Mouse (Mus musculus): ENCODE results near the gene Reep3. TPM values are rescaled to one million over a fixed set of nuclear protein-coding genes. Genes with fewer than 3 reads are reported as not detected.

Reep3 gene
- total and polyA plus RNA-seq, 3 experiments: 21.8 to 23.3 (median 23.2) TPM

GRCm38 (mm10) chr10:67029297-67029696, 67.4 kb downstream of the Reep3 start:
- Histone ChIP-seq H3K9me3 (replicated peaks; ENCODE audit: low read length) (no peaks in the 10 kb centered on the region), H3K4me1 (ENCODE audit: control insufficient read depth in 1 of 2, insufficient read depth in 2 of 2) (peaks cover 2 to 17% of the 10 kb centered on the region in 2 experiments; a peak in 3 of 4 replicates), H3K27ac (ENCODE audit: insufficient read depth, low read depth) (no peak overlapping the region), H3K4me2 (ENCODE audit: insufficient read depth, low read depth, poor library complexity, severe bottlenecking) (no peak overlapping the region), H3K9ac (ENCODE audit: insufficient read depth, low read depth) (no peak overlapping the region), H3K79me2 (replicated peaks; ENCODE audit: control insufficient read depth, extremely low read depth, insufficient read depth, poor library complexity, severe bottlenecking) (no peaks in the 10 kb centered on the region; the same call in 1 of the 2 replicates), H3K4me3 (replicated peaks in 1 of 3; ENCODE audit: low read depth in 2 of 3, low read length in 2 of 3, poor library complexity in 1 of 3) (no peak overlapping the region), H3K36me3 (replicated peaks in 1 of 2; ENCODE audit: control insufficient read depth in 1 of 2, insufficient read depth in 1 of 2, low read length in 1 of 2) (peaks cover 44 to 72% of the 10 kb centered on the region in 2 experiments), H3K27me3 (replicated peaks) (no peaks in the 10 kb centered on the region)
- dilution Hi-C loops (cut with MboI; ENCODE audit: extremely low pct_ligation_motif_present, extremely low pct_unique_long_range_greater_than_20kb, low sequenced_read_pairs) (no loop called here), in situ Hi-C loops (cut with MboI; ENCODE audit: low pct_ligation_motif_present, low pct_unique_long_range_greater_than_20kb, low sequenced_read_pairs) (no loop called here)
- DNase-seq (ENCODE audit: extremely low read depth): no peak
- TF ChIP-seq MXI1 (IDR thresholded peaks at IDR 0.05; ENCODE audit: low read depth, low read length) (no peak), NRF1 (IDR thresholded peaks at IDR 0.05; ENCODE audit: low read depth, low read length) (no peak), TBP (conservative IDR thresholded peaks at IDR 0.05; ENCODE audit: low read depth, low read length) (no peak), ZNF384 (IDR thresholded peaks at IDR 0.05; ENCODE audit: low read depth, low read length) (no peak), MAX (IDR thresholded peaks at IDR 0.05; ENCODE audit: low read length) (no peak), MEF2A (IDR thresholded peaks at IDR 0.05; ENCODE audit: borderline replicate concordance, low read depth, low read length) (no peak), CHD2 (IDR thresholded peaks at IDR 0.05; ENCODE audit: low read length) (no peak), ZKSCAN1 (IDR thresholded peaks at IDR 0.05; ENCODE audit: borderline replicate concordance, low read depth, low read length) (no peak), BHLHE40 (IDR thresholded peaks at IDR 0.05; ENCODE audit: low read depth, low read length) (no peak), MAZ (IDR thresholded peaks at IDR 0.05; ENCODE audit: low read depth, low read length) (no peak), RAD21 (IDR thresholded peaks at IDR 0.05; ENCODE audit: low read depth, low read length) (no peak), EP300 (IDR thresholded peaks at IDR 0.05; ENCODE audit: low read length) (no peak), USF1 (IDR thresholded peaks at IDR 0.05; ENCODE audit: low read depth, low read length) (no peak), HCFC1 (IDR thresholded peaks at IDR 0.05; ENCODE audit: low read depth, low read length) (no peak), POLR2AphosphoS2 (IDR thresholded peaks at IDR 0.05; ENCODE audit: low read depth, low read length) (no peak), ELF1 (IDR thresholded peaks at IDR 0.05; ENCODE audit: low read depth, low read length) (no peak), USF2 (conservative IDR thresholded peaks at IDR 0.05; ENCODE audit: low read depth, low read length) (no peak)

DNA sequence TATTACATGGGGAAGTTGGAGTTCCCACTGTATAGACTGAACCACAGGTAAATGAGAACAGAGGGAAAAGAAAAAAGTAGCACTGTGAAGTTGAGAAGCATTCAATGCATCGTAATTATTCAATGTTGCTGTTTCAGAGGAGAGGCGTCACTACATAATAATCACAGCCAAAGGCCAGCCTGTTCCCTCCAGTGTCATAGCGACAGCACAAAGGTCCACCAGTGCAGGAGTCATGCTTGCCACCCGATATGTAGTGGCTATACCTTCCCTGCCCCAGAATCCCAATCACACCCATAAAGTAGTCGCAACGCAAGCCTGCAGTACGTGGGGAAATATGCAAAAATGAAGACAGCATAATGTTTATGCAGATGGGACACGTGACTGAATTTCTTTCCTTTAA, 70.4 kb downstream of the Reep3 start:
- peaks cover 0 to 12% of the 10 kb centered on the region in 2 experiments; a peak in 2 of 4 replicates for H3K4me1 ChIP-seq (ENCODE audit: control insufficient read depth in 1 of 2, insufficient read depth in 2 of 2)
- no peaks in the 10 kb centered on the region for H3K9me3 ChIP-seq (replicated peaks; ENCODE audit: low read length)
- no peaks in the 10 kb centered on the region for H3K27me3 ChIP-seq (replicated peaks)
- no peak for DNase-seq (ENCODE audit: extremely low read depth)
- no peak overlapping the region for H3K4me2 ChIP-seq (ENCODE audit: insufficient read depth, low read depth, poor library complexity, severe bottlenecking)
- H3K9ac ChIP-seq (ENCODE audit: insufficient read depth, low read depth): no peak overlapping the region
- dilution Hi-C loops (cut with MboI; ENCODE audit: extremely low pct_ligation_motif_present, extremely low pct_unique_long_range_greater_than_20kb, low sequenced_read_pairs): no loop called here
- in situ Hi-C loops (cut with MboI; ENCODE audit: low pct_ligation_motif_present, low pct_unique_long_range_greater_than_20kb, low sequenced_read_pairs): no loop called here
- TF ChIP-seq MAFK (IDR thresholded peaks at IDR 0.05; ENCODE audit: insufficient replicate concordance, low read length) (no peak), UBTF (IDR thresholded peaks at IDR 0.05; ENCODE audit: low read depth, low read length) (no peak), TBP (conservative IDR thresholded peaks at IDR 0.05; ENCODE audit: low read depth, low read length) (no peak), NRF1 (IDR thresholded peaks at IDR 0.05; ENCODE audit: low read depth, low read length) (no peak), PAX5 (IDR thresholded peaks at IDR 0.05; ENCODE audit: low read length) (no peak), CHD1 (IDR thresholded peaks at IDR 0.05; ENCODE audit: low read depth, low read length) (no peak), SMC3 (IDR thresholded peaks at IDR 0.05; ENCODE audit: low read depth, low read length) (no peak), USF2 (conservative IDR thresholded peaks at IDR 0.05; ENCODE audit: low read depth, low read length) (no peak), ELF1 (IDR thresholded peaks at IDR 0.05; ENCODE audit: low read depth, low read length) (no peak), GABPA (IDR thresholded peaks at IDR 0.05; ENCODE audit: insufficient replicate concordance, low read depth, low read length) (no peak), CHD2 (IDR thresholded peaks at IDR 0.05; ENCODE audit: low read length) (no peak), ZC3H11A (IDR thresholded peaks at IDR 0.05; ENCODE audit: low read depth, low read length) (no peak), SIN3A (IDR thresholded peaks at IDR 0.05; ENCODE audit: low read length) (no peak), USF1 (IDR thresholded peaks at IDR 0.05; ENCODE audit: low read depth, low read length) (no peak), BHLHE40 (IDR thresholded peaks at IDR 0.05; ENCODE audit: low read depth, low read length) (no peak)
- no peak overlapping the region for H3K4me3 ChIP-seq (replicated peaks in 1 of 3; ENCODE audit: low read depth in 2 of 3, low read length in 2 of 3, poor library complexity in 1 of 3)
- no peak overlapping the region for H3K27ac ChIP-seq (ENCODE audit: insufficient read depth, low read depth)
- H3K36me3 ChIP-seq (replicated peaks in 1 of 2; ENCODE audit: control insufficient read depth in 1 of 2, insufficient read depth in 1 of 2, low read length in 1 of 2): peaks cover 36 to 70% of the 10 kb centered on the region in 2 experiments
- H3K79me2 ChIP-seq (replicated peaks; ENCODE audit: control insufficient read depth, extremely low read depth, insufficient read depth, poor library complexity, severe bottlenecking): no peaks in the 10 kb centered on the region; the same call in 1 of the 2 replicates

Measured in CH12.LX (cell line).